Mouse (Mus musculus): ENCODE results near the gene Fkbp10.

The Fkbp10 gene

DNA sequence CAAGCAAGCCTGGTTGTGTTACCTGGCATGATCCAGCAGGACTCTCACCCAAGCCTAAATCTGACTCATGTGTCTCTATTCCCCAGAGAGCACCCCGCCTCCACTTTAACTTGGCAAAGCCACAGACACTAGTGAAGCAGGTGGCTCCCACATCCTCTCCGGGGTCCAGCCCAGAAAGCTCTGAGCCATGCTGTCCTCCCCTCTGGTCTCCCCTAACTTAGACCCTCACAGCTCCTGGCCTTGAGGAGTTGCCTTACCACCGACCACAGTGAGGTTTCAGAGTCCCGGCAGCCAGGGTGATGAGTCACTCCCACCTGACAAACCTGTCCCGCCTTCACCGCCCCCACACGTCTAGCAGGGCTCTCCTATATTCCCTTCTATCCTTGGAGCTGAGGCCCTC lies 21.8 kb upstream of the Fkbp10 start:
- intact Hi-C loops (cut with DNase I): no loop called here

DNA sequence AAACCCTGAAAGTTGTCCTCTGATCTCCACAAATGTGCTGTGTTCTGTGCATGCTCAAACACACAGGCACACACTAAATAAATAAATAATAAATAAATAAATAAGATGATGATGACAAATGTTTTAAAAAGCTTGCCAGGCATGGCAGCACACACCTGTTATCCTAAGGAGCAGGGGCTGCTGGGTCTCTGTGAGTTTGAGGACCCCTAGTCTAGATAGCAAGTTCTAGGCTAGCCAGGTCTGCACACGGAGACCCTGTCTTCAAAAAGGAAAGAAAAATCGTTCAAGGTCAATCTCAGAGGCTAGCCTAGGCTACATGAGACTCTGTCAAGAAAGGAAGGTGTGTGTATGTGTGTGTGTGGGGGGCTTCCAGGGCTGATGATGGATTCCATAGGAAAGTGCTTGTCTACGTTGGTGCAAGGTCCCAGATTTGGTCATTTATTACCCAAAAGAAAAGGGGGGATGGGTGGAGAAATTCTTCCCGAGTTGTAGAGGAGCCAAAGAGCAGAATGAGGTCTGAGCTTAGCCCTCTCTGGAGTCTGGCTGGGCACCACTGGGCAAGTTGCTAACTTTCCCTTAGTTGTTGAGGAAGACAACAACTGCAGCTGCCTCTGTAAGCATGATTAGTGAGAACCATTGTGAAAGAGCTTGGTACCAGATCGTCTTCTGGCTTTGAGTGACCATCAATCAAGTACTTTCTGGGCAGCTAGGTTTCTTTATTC lies 21.0 kb upstream of the Fkbp10 start:
- intact Hi-C loops (cut with DNase I): no loop called here

DNA sequence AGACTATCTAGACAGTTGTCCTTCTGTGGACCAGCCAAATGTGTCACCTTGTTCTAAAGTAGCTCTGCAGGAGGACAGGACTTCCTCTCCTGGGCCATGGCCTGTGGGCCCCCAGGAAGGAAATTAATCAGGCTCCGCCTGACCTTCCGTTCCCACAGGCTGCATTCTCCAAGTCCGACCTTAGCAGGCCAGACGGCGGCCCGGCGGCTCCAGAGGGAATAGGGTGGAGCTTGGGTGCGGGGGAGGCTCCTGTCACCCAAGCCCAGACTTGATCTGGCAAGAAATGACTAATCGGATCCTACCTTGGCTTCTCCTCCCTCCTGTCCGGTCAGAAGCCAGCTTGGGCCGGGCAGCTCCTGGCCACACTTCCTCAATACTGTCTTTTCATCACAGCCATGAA lies 20.3 kb upstream of the Fkbp10 start:
- intact Hi-C loops (cut with DNase I): no loop called here

- intact Hi-C loops (cut with DNase I): no loop called here
Observed at GRCm38 (mm10) chr11:100395861-100396631, 19.5 kb upstream of the Fkbp10 start.

- intact Hi-C loops (cut with DNase I): no loop called here
Observed at GRCm38 (mm10) chr11:100396886-100397599, 18.5 kb upstream of the Fkbp10 start.

DNA sequence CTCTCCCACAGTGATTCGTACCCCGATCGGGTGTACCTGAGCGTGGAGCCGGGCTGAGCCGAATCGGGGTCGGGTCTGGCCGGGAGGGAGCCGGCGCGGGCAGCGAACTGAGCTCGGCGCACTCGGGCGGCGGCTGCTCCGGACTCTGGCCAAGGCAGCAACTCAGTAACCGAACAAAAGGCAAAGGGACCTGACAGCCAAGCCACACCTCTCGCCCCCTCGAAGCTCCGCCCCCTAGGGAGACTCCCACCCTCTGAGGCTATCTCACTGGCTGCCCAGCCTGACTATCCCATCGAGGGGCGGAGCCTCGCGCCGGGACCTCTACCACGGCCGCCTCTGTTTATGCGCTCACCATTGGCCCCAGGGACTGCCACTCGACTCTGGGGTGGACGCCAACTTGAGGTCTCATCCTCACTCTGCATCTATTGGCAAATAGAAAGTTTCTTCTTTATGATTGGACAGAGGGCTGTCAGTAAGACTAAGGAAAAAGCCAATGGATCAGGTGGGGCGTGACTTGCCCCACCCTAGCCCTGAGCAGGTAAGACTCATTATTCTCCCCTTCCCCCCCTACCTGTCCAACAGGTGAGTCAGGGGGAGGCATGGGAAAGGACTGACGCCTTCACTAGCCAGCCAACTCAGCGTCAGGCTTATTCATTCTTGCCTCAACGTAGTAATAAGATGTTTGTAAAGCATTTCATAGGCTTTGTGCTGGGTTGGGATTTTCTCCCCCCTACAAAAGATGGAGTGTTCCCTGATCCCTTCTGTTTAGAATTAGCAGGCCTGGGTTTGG lies 17.7 kb upstream of the Fkbp10 start, which contains the start of gene Jup:
TSS of gene Jup (minus strand) at position 164 of the 790 bp plus-strand sequence.
- intact Hi-C loops (cut with DNase I): no loop called here

DNA sequence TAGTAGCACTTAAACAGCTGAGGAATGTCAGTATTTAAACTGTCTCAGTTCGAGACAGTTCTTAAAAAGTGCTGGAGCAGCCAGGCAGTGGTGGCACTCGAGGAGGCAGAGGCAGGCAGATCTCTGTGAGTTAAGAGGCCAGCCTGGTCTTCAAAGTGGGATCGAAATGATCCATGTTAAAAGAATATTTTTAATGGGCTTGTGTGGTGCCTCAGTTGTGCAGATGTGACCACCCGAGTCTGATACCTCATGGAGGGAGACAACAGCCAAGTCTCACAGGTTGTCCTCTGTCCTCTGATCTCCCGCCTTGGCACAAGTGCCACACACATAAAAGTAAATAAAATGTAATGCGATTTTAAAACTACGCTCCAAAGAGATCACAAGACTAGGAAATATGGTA lies 17.0 kb upstream of the Fkbp10 start:
- intact Hi-C loops (cut with DNase I): no loop called here

- intact Hi-C loops (cut with DNase I): no loop called here
Observed at GRCm38 (mm10) chr11:100399320-100399719, 16.2 kb upstream of the Fkbp10 start.

DNA sequence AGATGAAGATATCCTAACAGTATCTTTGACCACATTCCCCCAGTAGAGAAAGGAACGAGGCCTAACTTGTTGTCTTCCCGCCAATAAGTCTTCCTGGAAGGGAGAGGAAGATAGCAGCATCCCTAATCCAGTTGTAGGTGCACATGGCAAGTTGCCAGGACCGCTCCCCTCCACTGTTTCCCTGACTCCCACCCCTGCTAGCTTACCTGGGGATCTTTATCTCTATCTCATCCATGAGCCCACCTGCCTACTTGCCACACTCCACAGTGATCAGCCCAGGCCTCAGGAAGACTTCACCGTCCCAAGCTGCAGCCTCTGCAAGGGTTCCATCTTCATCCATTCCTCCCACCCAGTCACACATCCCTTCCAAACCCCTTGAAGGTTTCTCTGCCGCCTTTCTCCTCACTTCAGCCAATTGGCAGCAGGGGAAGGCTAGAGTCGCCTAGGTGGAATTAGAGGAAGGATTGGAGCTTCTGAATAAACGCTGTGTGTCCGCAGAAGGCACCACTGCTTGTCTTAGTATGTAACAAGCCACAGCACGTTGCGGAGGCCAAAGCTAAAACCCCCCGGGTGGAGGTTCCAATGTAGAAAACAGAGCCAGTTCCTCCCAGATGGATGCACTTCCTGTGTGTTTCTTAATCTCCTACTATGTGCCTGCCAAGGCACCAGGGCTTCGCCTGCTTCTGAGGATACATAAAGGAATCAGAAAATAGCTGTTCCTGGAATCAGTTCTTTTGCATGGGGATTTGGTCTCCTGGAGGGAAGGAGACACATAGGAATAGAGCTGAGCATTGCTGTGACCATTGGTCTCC lies 15.6 kb upstream of the Fkbp10 start:
- intact Hi-C loops (cut with DNase I): no loop called here

GRCm38 (mm10) chr11:100400842-100401241 lies 14.7 kb upstream of the Fkbp10 start:
- intact Hi-C loops (cut with DNase I): no loop called here

DNA sequence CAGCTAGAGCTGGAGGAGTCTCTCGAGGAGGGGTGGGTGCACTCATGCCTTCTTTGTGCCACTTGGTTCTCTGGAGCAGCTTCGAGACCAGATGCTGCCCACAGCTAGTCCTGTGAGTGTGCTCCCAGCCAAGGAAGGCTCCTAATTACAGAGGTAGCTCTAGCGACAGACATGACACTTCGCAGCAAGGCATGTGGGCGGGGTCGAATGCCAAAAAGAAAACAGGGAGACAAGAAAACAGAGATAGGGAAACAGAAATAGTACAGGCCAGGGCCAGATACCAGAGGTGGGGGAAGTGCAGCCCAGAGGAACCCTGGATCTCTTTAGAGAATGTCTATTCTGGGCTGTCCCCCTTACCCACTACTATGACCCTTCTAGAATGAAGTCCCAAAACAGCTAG lies 13.3 kb upstream of the Fkbp10 start:
- intact Hi-C loops (cut with DNase I): no loop called here

GRCm38 (mm10) chr11:100402682-100403081 lies 12.8 kb upstream of the Fkbp10 start:
- intact Hi-C loops (cut with DNase I): no loop called here

DNA sequence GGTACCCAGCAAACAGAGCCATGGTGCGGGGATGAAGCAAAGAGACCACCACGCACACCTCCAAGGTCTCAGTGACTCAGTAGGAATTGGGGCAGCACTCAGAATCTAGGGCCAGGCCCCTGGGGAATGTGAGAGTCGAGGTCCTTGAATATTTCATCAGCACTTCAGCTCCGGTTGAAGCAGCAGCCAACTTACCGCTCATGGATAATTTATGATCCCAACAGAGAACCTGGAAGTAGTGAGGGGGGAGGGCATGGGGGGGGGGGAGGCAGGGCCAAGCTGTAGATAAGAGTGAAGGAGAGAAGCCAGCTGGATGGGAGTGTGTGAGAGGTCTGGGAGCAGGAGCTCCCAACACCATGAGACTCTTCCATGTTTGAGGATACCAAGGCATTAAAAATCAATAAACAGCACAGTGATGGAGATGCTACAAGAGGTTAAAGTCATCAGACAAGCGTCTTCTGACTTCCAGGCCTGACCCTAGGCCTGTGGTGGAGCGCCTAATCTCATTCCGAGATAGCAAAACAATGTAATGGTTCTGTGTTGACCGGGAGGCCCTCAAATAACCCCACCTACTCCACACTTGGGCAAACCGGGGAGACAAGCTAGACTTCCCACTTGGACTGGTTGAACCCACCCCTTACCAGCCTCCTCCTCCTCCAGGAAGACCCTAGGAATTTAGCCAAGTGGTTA lies 11.9 kb upstream of the Fkbp10 start:
- intact Hi-C loops (cut with DNase I): no loop called here

DNA sequence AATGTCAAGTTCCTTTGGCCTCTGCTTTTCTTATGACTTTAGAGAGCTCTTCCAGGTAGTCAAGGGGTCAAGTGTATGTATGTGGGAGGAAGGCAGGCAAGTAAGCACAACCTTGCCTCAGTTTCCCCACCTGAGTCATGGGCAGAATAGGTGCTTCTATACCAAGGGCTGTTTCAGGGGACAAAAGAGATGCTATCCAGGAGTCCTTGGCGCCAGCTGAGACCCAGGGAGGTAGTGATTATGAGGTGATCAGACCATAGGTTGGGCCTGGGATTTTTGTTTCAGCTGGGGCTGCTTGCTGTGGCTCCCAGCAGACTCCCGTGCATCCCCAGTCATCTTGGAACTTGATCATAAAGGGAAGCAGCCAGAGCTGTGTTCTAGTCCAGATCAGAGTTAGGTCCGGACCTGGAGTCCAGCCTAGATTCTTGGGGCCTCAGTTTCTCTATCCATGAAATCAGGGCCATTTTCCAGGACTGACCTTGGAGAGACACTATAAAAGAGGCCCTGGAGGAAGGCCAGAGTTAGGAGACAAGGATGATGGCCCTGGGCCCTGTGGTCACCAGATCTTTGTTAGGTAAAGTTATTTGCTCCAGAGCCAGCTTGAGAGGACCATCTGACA lies 10.9 kb upstream of the Fkbp10 start:
- intact Hi-C loops (cut with DNase I): no loop called here

DNA sequence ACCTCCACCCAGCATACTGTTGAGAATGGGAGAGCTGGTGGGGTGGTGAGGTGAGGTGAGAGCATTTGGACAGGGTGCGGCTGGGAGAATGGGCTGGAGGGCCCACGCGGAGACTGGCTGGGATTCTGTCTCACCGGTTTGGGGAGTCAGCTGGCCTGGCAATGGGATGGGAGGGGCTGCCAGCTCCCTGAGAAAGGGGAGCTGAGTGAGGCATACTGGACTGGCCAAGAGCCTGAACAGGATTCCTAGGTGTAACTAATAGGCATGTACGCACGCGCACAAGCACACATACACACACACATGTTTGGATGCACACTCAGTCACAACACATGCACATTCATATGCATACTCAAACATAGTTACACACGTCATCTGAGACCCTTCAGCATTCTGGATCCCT lies 9.2 kb upstream of the Fkbp10 start:
- intact Hi-C loops (cut with DNase I): no loop called here

- intact Hi-C loops (cut with DNase I): no loop called here
Observed at GRCm38 (mm10) chr11:100406995-100407705, 8.3 kb upstream of the Fkbp10 start.

- intact Hi-C loops (cut with DNase I): loop anchor here (2.0 kb wide), 1 partner anchor 45 kb away; no protein-coding TSS in a partner anchor
Observed at GRCm38 (mm10) chr11:100408076-100408834, 7.2 kb upstream of the Fkbp10 start.
